Mouse (Mus musculus) embryonic stem cell, embryonic (primary cell): ENCODE measurements at regions not wholly inside any gene's neighbourhood (a gene's known extent, or its start where the extent isn't known, plus 50 kb on each side); places are given as distances from the start of the nearest gene placed in this dataset.
"Not testable (repeated sequence)": the region's sequence is repeated elsewhere in the genome, so short reads cannot be mapped to it uniquely, and the experiment has no call there.

ENCODE experiments used
- CTCF ChIA-PET, 4 experiments: fragments of 300-600 bp in 2 of 4; fragments of 350-600 bp in 2 of 4; sonication (Branson Sonifier 250); formaldehyde crosslinking; loops; one replicate each; lab custom pipeline; 2022; ENCODE audit warnings: inconsistent platforms in 2 of 4; lab: Charles Lee
- POLR2A ChIA-PET, 4 experiments: fragments of 300-600 bp in 2 of 4; fragments of 350-600 bp in 2 of 4; sonication (Branson Sonifier 250); formaldehyde crosslinking; loops; one replicate each; lab custom pipeline; 2022; ENCODE audit warnings: antibody characterized with exemption in 4 of 4, inconsistent platforms in 1 of 4; lab: Charles Lee

- CTCF ChIA-PET = no interaction called here
- POLR2A ChIA-PET = no interaction called here
Observed at GRCm38 (mm10) chr8:97254169-97254568, 1365.8 kb upstream of the Got2 start.

GRCm38 (mm10) chr8:97252232-97252631 is 1363.9 kb upstream of the Got2 start:
- ChIA-PET POLR2A (no interaction called here), CTCF (no interaction called here)

GRCm38 (mm10) chr8:97251458-97251865 is 1363.1 kb upstream of the Got2 start:
- POLR2A ChIA-PET = no interaction called here

GRCm38 (mm10) chr8:97234551-97235107 is 1346.3 kb upstream of the Got2 start:
- ChIA-PET CTCF (no interaction called here), POLR2A (no interaction called here)

More at GRCm38 (mm10) chr8:97251458-97251865, 1363.1 kb upstream of the Got2 start:
- CTCF ChIA-PET = no interaction called here

GRCm38 (mm10) chr8:97232619-97233376 is 1344.5 kb upstream of the Got2 start:
- POLR2A ChIA-PET = interaction anchor here in 1 of 4 experiments (0.6 kb wide), 1 partner anchor 205 kb away, joined by 3 read pairs; no protein-coding TSS in a partner anchor
- CTCF ChIA-PET = no interaction called here

- CTCF ChIA-PET = no interaction called here
- POLR2A ChIA-PET = no interaction called here
Observed at GRCm38 (mm10) chr8:97231652-97232051, 1343.3 kb upstream of the Got2 start.

GRCm38 (mm10) chr8:97191806-97192205 is 1303.5 kb upstream of the Got2 start:
- ChIA-PET POLR2A (no interaction called here), CTCF (no interaction called here)

- POLR2A ChIA-PET, CTCF ChIA-PET: not testable (repeated sequence)
Observed at GRCm38 (mm10) chr8:97183831-97184230, 1295.5 kb upstream of the Got2 start.

- CTCF ChIA-PET = not testable (repeated sequence)
- POLR2A ChIA-PET = interaction anchor here in 2 of 4 experiments (0.6 to 1.5 kb wide), 2 partner anchors 14 to 18 kb away, joined by 4 read pairs; no protein-coding TSS in a partner anchor
Observed at GRCm38 (mm10) chr8:97182456-97182855, 1294.1 kb upstream of the Got2 start.
